Mouse (Mus musculus) right cerebral cortex, postnatal 36 days (tissue): ENCODE measurements around the gene Ifitm3.
A peak's percentile ranks its signal among the peaks of the same experiment; 100 is the strongest.
"Not testable (repeated sequence)": the region's sequence is repeated elsewhere in the genome, so short reads cannot be mapped to it uniquely, and the experiment has no call there.

Experiments
- DNase-seq, 2 experiments: peaks; one replicate each; pipeline ENCODE4 v3.0.0; 2022; ENCODE audit warnings: low spot score in 2 of 2, mixed read lengths in 1 of 2

The Ifitm3 gene

GRCm38 (mm10) chr7:141032458-141033167 lies 22.0 kb upstream of the Ifitm3 start:
- no peak for DNase-seq

- DNase-seq, result no peak
Measured at GRCm38 (mm10) chr7:141030390-141030789, 19.8 kb upstream of the Ifitm3 start.

- DNase-seq, result no peak
Measured at GRCm38 (mm10) chr7:141028831-141029230, 18.3 kb upstream of the Ifitm3 start, which contains the start of gene Gm17387. TSS of gene Gm17387 (plus strand) at chr7:141029131.

GRCm38 (mm10) chr7:141026740-141027098 lies 16.1 kb upstream of the Ifitm3 start:
- DNase-seq, result no peak

- no peak for DNase-seq
Measured at GRCm38 (mm10) chr7:141026097-141026739, 15.6 kb upstream of the Ifitm3 start.

- DNase-seq, result no peak
Measured at GRCm38 (mm10) chr7:141024865-141025838, 14.6 kb upstream of the Ifitm3 start.

GRCm38 (mm10) chr7:141021489-141022449 lies 11.2 kb upstream of the Ifitm3 start:
- no peak for DNase-seq

GRCm38 (mm10) chr7:141019028-141019427 lies 8.5 kb upstream of the Ifitm3 start:
- no peak for DNase-seq

GRCm38 (mm10) chr7:141017824-141018223 lies 7.3 kb upstream of the Ifitm3 start, which contains the start of gene Ifitm6:
TSS of gene Ifitm6 (minus strand) at chr7:141017924.
- DNase-seq, result not testable (repeated sequence)

- no peak for DNase-seq
Measured at GRCm38 (mm10) chr7:141016707-141017697, 6.4 kb upstream of the Ifitm3 start.

GRCm38 (mm10) chr7:141011238-141011770 lies 734 bp upstream of the Ifitm3 start:
- no peak for DNase-seq

- no peak for DNase-seq
Measured at GRCm38 (mm10) chr7:141009665-141010064, 905 bp downstream of the Ifitm3 start.

- DNase-seq, result peak; percentile 15 to 17
Measured at GRCm38 (mm10) chr7:141008938-141009660, 1.5 kb downstream of the Ifitm3 start.

GRCm38 (mm10) chr7:141008312-141008761 lies 2.2 kb downstream of the Ifitm3 start:
- DNase-seq, result no peak

GRCm38 (mm10) chr7:141006914-141007313 lies 3.7 kb downstream of the Ifitm3 start:
- DNase-seq, result peak in 1 of 2 experiments; percentile 7

- DNase-seq, result no peak
Measured at GRCm38 (mm10) chr7:141006446-141006845, 4.1 kb downstream of the Ifitm3 start.

- DNase-seq, result no peak
Measured at GRCm38 (mm10) chr7:141003248-141004010, 7.1 kb downstream of the Ifitm3 start.
